Mouse (Mus musculus) embryonic fibroblast, embryonic 13.5 days (primary cell): ENCODE data around the gene Lrrc55. TPM values are rescaled to one million over a fixed set of nuclear protein-coding genes. Genes with fewer than 3 reads are reported as not detected.
"Not testable (repeated sequence)": the region's sequence is repeated elsewhere in the genome, so short reads cannot be mapped to it uniquely, and the experiment has no call there.

Experiments
- H3K27ac ChIP-seq: 2 replicates; pipeline ENCODE4 v1.5.1; 2012; ENCODE audit warnings: low read length, control low read depth, inconsistent platforms; ENCODE audit not compliant: insufficient read depth
- H3K4me1 ChIP-seq: 2 replicates; pipeline ENCODE4 v1.6.1; 2011; ENCODE audit warnings: low read length; ENCODE audit not compliant: control insufficient read depth, insufficient read depth
- H3K4me3 ChIP-seq: 2 replicates; pipeline ENCODE4 v1.5.1; 2011; ENCODE audit warnings: mild to moderate bottlenecking, control low read depth, low read length; ENCODE audit not compliant: insufficient read depth
- CTCF ChIP-seq: IDR thresholded peaks from 2 replicates; pipeline ENCODE4 v1.5.1; 2011; ENCODE audit warnings: mild to moderate bottlenecking, control low read depth, low read length, moderate library complexity, borderline replicate concordance; ENCODE audit not compliant: insufficient read depth
- POLR2A ChIP-seq: IDR thresholded peaks from 2 replicates; pipeline ENCODE4 v1.6.1; 2011; ENCODE audit warnings: low read depth, mild to moderate bottlenecking, control low read depth, low read length, moderate library complexity
- polyA plus RNA-seq: library from polyadenylated mRNA; stranded (reverse); fragments of >200 nt; gene quantifications from 2 replicates; pipeline ENCODE4 v1.2.4, GENCODE M21; 2011; ENCODE audit warnings: low read depth; ENCODE audit not compliant: missing spikeins, insufficient read length

Gene Lrrc55
- not detected in 2 replicates for polyA plus RNA-seq

DNA sequence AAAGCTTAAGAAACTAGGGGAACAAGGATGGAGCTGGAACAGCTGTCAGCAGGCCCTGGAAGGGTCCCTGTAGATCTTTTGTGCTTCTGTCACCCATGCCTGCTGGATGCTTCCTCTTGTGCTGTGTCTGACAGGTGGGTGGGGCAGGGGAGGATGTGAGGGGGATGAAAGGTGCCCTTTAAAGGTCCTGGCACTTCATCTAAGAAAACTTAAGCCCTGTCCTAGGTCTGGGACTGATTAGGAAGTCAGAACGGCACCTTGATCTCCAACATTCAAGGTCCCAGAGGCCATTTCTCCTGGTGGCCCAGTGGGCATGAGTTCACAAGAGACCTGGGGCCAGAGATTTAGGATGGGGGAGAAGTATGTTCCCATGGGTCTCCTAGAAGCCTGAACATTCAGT is at the start of gene Lrrc55:
Lrrc55 (minus strand) TSS at position 297 of the 400 bp plus-strand sequence.
- Histone ChIP-seq H3K4me1 (no peaks in the 10 kb centered on the region), H3K27ac (no peak within 1 kb of the TSS), H3K4me3 (no peak within 1 kb of the TSS)
- TF ChIP-seq CTCF (no peak), POLR2A (no peak)

DNA sequence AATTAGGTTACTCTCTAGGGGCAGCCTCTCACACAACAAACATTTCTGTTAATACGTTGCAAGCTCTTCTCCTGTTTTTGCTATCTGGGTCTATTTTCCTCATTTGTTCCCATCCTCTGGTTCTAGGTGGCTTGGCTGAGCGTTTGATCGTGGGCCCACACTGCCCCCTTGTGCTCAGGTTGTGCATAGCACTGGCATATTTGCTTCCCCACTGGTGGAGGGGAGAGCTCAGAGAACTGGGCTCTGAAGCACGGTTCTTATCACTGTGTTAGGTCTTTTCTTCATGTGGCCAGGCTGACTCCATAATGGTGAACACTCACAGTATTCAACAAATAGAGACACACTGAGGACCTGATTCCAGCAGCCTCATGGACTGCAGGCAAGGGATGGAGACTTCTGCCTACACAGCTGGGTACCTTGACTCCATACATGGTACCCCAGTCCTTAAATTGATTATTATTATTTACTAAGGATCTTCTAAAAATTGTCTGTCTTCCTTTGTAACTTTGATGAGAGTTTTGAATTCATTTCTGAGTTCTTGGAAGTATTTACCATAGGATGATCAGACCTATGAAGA is 49.6 kb upstream of the Lrrc55 start:
- Histone ChIP-seq H3K27ac (no peak overlapping the region), H3K4me1 (no peaks in the 10 kb centered on the region), H3K4me3 (no peak overlapping the region)
- TF ChIP-seq CTCF, result peak; percentile 98
- no peak for TF ChIP-seq POLR2A

DNA sequence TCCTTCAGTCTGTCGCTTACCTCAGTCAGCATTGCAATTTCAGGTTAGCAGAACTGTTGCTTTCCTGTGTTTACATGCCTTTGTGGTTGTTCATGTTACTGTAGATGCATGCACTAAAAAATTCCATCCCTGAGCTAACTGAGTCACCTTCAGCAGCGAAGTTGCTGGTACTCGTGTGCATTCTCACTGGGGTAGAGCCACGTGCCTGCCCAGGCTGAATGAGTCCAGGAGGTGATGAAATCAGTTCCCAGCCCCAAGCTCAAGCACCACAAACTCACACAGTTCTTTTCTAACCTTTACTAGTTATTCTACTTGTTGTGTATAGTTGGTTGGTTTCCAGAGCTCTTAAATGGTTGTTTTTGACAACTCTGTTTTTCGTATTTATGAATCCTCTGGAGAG is 48.7 kb upstream of the Lrrc55 start:
- TF ChIP-seq POLR2A, result no peak
- Histone ChIP-seq H3K4me3 (no peak overlapping the region), H3K27ac (no peak overlapping the region), H3K4me1 (no peaks in the 10 kb centered on the region)

DNA sequence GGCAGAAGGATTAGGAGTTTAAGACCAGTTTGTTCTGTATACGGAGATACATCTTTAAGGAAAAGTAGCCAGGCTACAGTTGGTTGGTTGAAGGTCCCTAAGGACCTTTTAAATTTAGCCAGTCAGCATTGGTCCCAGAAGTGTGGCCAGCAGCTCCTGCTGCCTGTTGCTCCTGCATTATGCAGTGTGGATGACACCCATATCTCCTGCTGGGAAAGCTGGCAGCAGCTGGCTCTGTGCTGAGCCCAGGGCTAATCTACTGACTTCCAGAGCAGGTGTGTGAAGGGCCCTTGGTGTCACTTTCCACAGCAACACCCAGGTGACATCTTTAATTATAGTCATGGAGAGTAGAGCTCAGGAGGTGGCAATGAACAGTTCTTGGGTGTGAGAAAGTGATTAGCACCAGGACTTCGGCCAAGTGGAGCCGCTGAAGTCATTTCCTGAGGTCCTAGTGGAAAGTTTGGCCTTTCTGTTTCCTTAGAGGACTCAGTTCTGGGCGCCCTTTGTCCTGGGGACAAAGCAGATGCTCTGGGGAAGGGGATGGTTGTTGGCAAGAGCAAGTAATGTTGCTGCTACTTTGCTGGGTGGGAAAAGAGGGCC is 41.2 kb upstream of the Lrrc55 start:
- Histone ChIP-seq H3K27ac (no peak overlapping the region), H3K4me1 (no peaks in the 10 kb centered on the region), H3K4me3 (no peak overlapping the region)
- TF ChIP-seq POLR2A (no peak), CTCF (no peak)

DNA sequence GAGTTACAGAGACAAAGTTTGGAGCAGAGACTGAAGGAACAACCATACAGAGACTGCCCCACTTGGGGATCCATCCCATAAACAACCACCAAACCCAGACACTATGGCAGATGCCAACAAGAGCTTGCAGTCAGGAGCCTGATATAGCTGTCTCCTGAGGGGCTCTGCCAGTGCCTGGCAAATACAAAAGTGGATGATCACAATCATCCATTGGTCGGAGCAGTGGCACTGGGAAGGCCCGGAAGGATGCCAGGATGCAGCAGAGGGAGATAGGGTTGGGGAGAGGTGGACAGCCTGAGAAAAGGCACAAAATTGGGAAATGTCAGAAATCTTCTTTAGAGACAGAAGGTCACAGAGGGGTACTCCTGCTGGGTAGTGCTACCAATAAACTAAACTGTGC is 40.2 kb upstream of the Lrrc55 start:
- H3K4me3 ChIP-seq, H3K27ac ChIP-seq, H3K4me1 ChIP-seq: not testable (repeated sequence)

DNA sequence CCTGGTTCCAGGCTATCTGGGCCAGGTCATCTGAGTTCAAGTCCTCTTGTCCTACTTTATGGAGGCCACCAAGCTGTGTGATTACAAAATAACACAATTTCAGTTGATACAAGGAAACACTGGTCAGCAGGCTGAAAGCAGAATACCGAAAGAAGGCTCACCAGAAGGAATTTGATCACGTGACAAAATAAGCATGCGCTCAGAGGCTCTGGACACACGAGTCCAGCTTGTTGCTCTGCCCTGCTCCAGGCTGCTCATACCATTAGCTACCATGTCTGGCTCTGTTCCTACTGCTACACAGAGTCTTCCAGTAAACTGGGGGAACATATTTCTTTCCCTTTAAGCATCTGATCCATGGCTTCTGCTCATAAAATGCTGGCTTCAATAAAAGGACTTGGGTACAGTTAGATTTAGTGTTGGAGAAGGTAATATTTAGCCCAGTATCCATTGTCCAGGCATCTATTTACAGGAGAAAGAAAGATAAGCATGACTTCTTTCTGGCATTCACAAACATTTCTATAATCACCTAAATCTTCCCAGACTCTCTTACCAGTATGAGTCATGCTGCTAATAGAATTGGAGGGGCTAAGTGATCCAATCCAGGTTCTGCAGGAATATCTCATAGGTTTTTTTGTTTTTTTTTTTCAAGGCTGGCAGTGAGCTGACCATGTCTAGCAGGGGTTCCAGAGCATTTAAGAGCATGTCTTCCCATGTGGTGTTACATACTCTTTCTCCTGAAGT is 33.9 kb upstream of the Lrrc55 start:
- TF ChIP-seq POLR2A (no peak), CTCF (no peak)
- no peak overlapping the region for H3K27ac ChIP-seq
- no peak overlapping the region for H3K4me3 ChIP-seq
- H3K4me1 ChIP-seq, result peaks cover 7% of the 10 kb centered on the region

DNA sequence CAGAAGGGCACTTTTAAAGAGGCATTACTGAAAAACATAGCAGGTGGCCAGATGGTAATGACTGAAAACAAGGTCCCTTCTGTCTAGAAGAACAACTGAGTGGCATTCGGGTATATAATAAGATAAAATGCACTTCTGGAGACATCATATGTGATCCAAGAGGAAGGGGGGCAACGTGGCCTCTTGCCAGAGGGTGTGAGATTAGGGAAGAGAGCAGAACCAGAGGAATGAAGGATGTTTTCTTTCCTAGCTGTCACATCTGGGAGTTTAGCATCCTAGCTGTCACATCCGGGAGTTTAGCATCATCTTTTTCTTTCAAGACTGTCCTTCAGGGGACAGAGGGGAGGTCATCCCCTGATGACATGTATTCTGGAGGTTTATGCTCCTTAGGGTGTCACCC is 32.6 kb upstream of the Lrrc55 start:
- Histone ChIP-seq H3K4me3 (no peak overlapping the region), H3K4me1 (peaks cover 7% of the 10 kb centered on the region), H3K27ac (no peak overlapping the region)
- TF ChIP-seq CTCF, result no peak
- no peak for TF ChIP-seq POLR2A

DNA sequence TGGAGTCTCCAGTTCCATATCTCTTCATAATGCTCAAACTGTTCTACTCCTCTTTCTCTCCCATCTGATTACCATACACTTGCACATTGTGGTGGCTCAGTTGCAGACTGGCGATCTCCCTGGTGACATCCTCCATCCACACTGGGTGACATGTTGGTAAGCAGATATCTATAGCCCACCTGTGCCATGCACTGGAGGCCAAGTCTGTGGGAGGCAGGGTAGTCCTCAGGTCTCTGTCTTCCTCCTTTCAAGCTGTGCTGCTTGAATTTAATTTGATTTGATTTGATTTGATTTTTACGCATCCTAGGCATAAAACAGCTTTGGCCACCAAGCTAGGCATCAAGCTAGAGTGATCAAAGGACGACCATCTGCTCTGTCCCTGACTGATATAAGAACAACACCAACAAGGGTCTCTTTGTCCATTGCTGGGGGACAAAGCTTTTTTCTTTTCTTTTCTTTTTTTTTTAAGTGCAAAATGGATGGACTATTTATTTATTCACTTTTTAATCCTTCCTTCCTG is 30.9 kb upstream of the Lrrc55 start:
- no peak for TF ChIP-seq CTCF
- TF ChIP-seq POLR2A, result no peak
- H3K4me1 ChIP-seq, result peaks cover 7% of the 10 kb centered on the region
- no peak overlapping the region for H3K27ac ChIP-seq
- H3K4me3 ChIP-seq, result no peak overlapping the region

DNA sequence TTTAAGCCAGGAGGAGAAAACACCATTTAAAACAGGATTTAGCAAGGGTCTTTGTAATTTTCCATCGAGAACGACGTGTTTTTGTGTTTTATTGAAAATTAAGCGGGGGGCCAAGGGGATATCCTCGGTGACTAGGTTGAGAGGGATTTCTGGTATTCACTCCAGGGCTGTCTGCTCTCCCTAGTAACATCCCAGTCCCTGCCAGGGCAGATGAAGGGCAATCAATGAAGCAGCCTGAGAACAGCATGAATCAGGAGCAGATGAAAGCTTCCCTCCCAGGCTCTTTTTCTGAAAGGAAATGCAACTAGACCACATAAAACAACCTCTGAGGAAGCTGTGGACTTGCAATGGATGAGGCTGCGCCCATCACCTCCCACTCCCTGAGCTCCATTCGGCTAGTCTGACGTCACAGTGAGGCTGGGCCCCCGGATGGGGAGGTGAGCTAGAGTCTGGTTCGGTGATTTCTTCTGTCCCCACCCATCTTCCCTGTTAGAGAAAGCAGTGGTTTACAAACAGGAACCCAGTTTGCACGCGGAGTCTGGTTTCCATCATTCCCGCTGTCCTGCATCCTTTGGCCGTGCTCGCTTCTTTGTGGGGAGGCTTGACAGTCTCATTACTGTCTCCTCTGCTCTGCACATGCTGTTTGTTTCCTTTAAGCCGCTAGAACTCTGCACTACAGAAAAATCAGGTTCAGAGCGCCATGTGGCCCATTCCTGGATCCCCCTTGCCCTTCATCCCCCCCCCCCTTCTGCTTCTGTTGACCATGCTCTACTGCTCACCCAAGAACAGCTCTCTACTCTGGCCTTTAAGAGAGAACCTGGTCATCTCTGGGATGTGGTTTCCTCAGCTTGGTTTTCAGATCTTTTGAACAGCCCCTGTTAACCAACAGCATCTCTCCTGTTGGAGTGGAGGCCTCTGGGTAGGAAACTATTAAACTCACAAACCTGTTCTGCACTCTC is 27.5 kb upstream of the Lrrc55 start:
- H3K4me3 ChIP-seq, result no peak overlapping the region
- H3K4me1 ChIP-seq, result peaks cover 3% of the 10 kb centered on the region
- no peak overlapping the region for H3K27ac ChIP-seq
- TF ChIP-seq POLR2A (no peak), CTCF (no peak)

DNA sequence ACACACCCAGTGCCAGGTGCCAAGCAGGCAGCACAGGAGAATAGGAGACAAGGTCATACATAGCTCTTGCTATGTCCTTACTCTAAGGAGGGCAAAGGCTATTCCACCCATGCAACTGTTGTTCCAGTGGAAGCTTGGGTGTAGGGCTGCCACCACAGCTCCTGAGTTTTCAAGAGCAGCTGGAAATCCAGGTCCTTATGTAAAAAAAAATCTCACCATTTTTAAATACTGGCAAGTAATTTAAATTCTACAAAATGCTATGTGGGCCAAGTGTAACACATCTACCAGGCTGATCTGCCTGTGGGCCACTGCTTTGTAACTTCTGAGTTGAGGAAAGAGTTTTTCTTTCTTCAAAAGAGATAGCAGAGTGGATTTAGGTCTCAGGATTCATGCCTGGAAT is 19.6 kb upstream of the Lrrc55 start:
- no peak overlapping the region for H3K27ac ChIP-seq
- H3K4me1 ChIP-seq, result no peaks in the 10 kb centered on the region
- no peak overlapping the region for H3K4me3 ChIP-seq
- TF ChIP-seq CTCF, result no peak
- no peak for TF ChIP-seq POLR2A
